Mouse (Mus musculus) thymus, adult 18-20 months (tissue): Measurements from ENCODE around the gene Ikzf3.

ENCODE experiments used
- DNase-seq, 2 experiments: peaks; one replicate each; pipeline ENCODE4 v3.0.0; 2022; ENCODE audit warnings: mixed read lengths in 2 of 2

Gene Ikzf3

GRCm38 (mm10) chr11:98510125-98510524 is 35.7 kb downstream of the Ikzf3 start:
- DNase-seq: no peak

DNA sequence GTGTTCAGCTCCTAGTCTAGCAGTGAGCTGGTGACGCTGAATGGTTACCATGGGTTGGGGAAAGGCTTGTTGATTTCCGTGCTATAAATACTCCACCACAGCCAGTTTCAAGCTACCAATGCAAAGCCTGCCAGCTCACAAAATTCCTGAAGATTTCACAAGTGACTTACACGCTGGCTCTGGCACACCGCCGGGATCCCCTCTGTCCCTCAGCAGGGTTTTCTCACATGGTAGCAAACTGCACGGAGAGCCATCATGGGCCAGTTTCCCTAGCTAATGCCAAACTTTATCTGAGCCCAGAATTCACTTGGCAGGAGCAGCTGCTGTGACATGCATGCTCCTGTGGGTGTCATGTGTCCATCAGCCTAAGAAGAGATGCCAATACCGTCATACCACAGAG is 36.4 kb downstream of the Ikzf3 start:
- DNase-seq: no peak

- DNase-seq: no peak
These were observed 40.9 kb downstream of the Ikzf3 start for GRCm38 (mm10) chr11:98504926-98505325.

DNA sequence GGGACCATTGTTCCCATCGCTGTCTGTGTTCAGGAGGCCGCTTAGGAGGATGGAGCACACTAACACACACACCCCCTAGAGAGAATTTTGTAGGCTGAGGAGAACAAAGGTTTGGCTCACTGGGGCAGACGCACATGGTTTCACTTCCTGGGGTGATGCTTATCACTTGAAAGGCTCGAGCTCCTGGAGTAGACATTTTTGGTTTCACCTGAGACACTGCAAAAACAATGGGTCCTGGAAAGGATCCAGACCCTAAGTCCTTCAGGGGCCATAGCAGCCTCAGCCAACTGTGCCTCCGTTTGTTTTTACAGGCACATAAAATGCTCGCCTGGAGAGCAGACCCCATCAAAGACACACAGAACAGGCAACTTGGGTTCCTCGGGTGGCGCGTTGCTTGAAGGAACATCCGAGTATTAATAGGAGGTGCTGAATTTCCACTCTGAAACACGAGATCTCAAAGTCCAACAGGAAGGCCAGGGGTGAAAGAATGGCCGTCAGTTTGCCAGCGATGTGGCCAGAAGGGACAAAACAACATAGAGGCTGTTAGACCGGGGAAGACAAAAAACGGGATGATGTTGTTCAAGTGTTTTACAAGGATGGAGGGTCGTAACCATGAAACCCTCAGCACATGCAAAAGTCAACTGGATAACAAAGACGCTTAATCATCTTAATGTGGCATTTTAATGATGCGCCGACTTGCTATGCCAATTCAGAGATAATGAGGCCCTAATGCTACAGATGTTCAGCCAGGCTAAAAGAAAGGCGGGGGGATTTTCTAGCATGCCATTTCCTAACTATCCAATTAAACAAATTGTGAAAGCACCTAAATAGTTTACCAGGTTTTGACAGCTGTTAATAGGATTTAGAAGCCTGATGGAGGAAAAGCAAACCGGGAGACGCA is 48.2 kb downstream of the Ikzf3 start:
- DNase-seq: peak; percentile 43 to 69

DNA sequence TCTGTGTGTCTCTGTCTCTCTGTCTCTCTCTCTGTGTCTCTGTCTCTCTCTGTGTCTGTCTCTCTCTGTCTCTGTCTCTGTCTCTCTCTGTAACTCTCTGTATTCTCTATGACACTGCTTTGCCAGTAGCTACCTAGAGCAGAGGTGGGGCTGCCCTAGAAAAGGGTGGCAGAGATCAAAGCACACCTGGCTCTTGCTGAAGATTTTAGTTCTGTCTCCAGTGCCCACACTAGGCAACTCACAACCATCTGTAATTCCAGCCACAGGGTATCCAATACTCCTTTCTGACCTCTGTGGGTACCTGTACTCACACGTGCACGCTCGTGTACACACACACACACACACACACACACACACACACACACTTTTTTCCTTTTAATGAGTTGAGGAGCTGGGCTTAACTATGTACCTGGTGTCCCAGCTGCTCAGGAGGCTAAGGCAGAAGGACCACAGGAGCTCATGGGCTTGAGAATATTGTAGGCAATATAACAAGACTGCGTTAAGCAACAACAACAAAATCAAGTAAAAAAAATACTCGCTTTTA is 50.6 kb downstream of the Ikzf3 start:
- peak in 1 of 2 experiments; percentile 71 for DNase-seq

GRCm38 (mm10) chr11:98493394-98493793 is 52.4 kb downstream of the Ikzf3 start:
- DNase-seq: no peak

GRCm38 (mm10) chr11:98492959-98493358 is 52.9 kb downstream of the Ikzf3 start:
- no peak for DNase-seq

- DNase-seq: no peak
These were observed 54.3 kb downstream of the Ikzf3 start for GRCm38 (mm10) chr11:98491571-98491970.

GRCm38 (mm10) chr11:98488540-98489234 is 57.1 kb downstream of the Ikzf3 start:
- no peak for DNase-seq

GRCm38 (mm10) chr11:98487526-98488040 is 58.2 kb downstream of the Ikzf3 start:
- no peak for DNase-seq

GRCm38 (mm10) chr11:98485749-98486148 is 60.1 kb downstream of the Ikzf3 start:
- DNase-seq: no peak

GRCm38 (mm10) chr11:98482067-98482466 is 63.8 kb downstream of the Ikzf3 start:
- DNase-seq: no peak

- DNase-seq: no peak
These were observed 64.6 kb downstream of the Ikzf3 start for GRCm38 (mm10) chr11:98481231-98481630.

DNA sequence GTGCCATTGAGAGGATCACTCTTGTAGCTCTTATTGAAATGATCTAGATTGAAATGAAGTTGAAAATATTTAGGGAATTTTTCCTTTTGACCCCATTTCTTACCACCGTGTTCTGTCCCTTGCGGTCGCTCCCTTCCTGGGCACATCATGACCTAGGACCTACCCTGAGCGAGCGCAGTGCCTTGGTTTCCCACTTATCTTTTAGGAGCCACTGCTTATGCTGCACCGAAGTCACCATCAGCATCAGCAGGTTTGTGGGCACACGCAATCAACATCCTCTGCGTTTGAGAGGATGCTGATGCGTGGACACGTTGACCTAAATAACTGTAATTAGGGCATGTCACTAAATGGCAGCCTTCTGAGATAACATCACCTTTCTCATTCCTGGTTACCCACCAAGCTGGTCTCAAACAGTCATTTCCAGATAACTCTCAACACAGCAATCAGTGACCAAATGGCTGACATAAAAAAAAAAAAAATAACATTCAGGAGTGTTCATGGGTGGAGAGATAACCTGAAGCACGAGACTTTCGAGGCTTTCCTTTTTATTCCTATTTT is 65.8 kb downstream of the Ikzf3 start:
- no peak for DNase-seq

GRCm38 (mm10) chr11:98479026-98479939 is 66.5 kb downstream of the Ikzf3 start:
- DNase-seq: no peak

- no peak for DNase-seq
These were observed 68.7 kb downstream of the Ikzf3 start for GRCm38 (mm10) chr11:98477011-98477701.

DNA sequence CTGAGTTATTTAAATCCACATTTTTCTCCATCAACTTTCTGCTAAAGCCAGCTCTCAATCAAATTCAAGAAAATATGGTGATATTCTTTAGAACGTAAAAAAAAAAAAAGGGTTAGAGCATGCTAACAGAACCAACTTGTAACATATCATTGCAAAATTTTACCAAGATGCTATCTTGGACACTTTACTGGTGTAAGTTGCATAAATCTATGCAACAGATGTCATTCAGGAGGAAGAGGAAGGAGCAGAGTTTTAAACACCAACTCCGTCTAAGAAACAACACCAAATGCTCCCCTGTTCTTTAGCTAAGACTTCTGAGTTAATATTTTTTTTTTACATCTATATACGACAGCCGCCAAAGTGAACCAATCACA is 69.4 kb downstream of the Ikzf3 start:
- DNase-seq: no peak

GRCm38 (mm10) chr11:98475630-98476433 is 70.0 kb downstream of the Ikzf3 start:
- DNase-seq: no peak

GRCm38 (mm10) chr11:98474967-98475366 is 70.9 kb downstream of the Ikzf3 start:
- DNase-seq: no peak

- DNase-seq: no peak
These were observed 71.8 kb downstream of the Ikzf3 start for GRCm38 (mm10) chr11:98473916-98474479.
